Mouse (Mus musculus): ENCODE data around the gene Rbm17.

GRCm38 (mm10) chr2:11573684-11574083 lies 30.3 kb downstream of the Rbm17 start:
- TF ChIP-seq CTCF (conservative IDR thresholded peaks at IDR 0.05 in 1 of 2, IDR thresholded peaks at IDR 0.05 in 1 of 2; ENCODE audit: low read depth in 2 of 2, low read length in 2 of 2) (no peak), SMC3 (IDR thresholded peaks at IDR 0.05; ENCODE audit: low read depth, low read length) (no peak), EP300 (IDR thresholded peaks at IDR 0.05; ENCODE audit: low read length) (no peak), ZMIZ1 (IDR thresholded peaks at IDR 0.05; ENCODE audit: low read depth, low read length) (no peak), POLR2A (IDR thresholded peaks at IDR 0.05; ENCODE audit: low read depth, low read length) (no peak), USF1 (IDR thresholded peaks at IDR 0.05; ENCODE audit: low read depth, low read length) (no peak), IRF4 (IDR thresholded peaks at IDR 0.05; ENCODE audit: low read depth, low read length) (no peak)

Data from CH12.LX (cell line).